Mouse (Mus musculus) mouse embryonic stem cell (cell line): Measurements from ENCODE around the gene Akirin1.

Experiments used
- in situ Hi-C, 2 experiments: fragments of 300-500 bp; cut with MboI; formaldehyde crosslinking; loops; 1 replicate in 1 of 2; 3 replicates in 1 of 2; pipeline ENCODE4 v1.14.3; 2019 to 2020; ENCODE audit warnings: low sequenced_read_pairs in 2 of 2, low pct_unique_long_range_greater_than_20kb in 1 of 2, mixed read lengths in 1 of 2; ENCODE audit not compliant: unreplicated experiment in 1 of 2

The Akirin1 gene

DNA sequence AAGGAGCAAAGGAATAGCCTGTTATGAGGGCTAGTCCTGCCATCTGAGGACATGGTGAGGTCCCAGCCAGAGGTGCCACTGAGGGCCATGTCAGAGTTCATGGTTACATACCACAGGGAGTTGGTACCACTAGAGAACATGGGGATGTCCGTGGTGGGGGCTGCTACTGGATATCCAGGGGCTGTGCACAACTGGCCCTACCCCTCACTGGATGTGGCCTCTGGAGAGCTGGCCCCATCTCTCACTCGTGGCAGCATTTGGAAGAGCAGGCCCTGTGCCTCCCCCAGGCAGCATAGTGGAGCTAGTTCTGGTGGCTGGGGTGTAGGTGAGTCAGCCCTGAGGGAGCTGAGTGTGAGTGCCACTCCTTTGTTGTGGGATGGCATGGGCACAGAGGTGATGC, 17.2 kb downstream of the Akirin1 start:
- in situ Hi-C loops = no loop called here

DNA sequence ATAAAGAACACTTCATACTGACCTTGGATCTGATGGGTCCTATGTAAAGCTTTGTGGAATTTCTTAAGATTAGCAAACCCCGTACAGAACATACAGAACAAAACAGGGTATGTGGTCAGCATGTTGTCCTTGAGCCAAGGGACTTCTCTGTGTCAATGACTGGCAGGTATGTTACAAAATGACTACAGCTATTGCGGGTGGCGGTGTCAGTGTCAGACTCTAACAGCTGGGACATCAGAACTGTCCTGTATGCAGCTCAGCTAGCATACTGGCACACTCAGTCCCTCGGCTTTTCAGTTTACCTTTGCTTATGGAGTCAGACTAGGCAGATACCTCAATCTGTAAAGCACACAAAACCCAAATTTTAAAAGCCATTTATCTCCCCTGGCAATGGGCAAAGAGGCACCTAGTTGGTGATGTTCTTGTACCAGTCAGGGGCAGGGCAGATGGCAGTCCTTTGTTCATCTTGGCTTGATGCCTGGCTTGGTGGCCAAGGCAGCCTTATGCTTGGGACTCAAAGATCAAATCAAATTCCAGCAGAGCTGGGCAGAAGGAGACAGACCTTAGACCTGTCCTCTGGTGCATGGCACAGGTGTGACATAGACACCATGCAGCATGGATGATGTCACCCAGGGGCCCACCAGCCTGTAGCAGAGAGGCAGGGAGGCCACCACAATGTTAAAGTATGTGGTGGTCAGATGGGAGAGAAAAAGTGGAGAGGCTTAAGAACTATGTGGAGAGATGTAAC, 17.8 kb downstream of the Akirin1 start:
- in situ Hi-C loops = no loop called here

DNA sequence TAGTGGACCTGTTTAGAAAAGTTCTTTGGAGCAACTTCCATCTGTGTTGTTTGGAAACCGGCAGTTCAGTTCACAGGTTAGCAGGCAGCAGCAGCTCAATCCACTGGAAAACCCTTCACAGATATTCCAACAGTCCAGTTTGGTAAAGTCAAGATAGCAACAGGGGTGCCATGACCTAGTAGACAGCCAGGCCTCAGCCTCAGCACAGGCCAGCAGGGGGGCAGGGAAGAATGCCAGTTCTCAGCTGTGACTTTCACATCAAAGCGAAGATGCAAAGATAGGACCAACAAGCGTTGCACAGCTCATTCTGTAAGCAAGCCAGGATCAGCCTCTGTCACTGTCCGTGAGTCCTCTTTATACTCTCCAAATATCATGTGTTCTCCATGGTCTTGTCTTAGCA, 28.4 kb downstream of the Akirin1 start:
- in situ Hi-C loops = loop anchor here in 1 of 2 experiments (25.0 kb wide), 1 partner anchor 384 kb away; the partner anchor contains the start of gene Bmp8a

DNA sequence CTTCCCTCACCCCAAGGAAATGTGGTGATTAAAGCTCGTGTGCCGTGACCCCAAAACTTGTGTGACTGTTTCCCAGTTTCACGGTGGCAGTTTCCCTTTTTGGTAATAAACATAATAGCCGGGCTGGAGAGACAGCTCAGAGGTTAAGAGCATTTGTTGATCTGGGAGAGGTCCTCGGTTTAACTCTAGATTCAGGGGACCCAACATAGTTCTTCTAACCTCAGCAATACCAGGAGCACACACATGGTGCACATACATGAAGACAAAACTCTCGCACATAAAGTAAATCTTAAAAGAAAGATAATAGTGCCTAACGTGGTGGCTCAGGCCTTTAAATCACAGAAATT, 31.7 kb downstream of the Akirin1 start:
- in situ Hi-C loops = loop anchor here in 1 of 2 experiments (25.0 kb wide), 1 partner anchor 381 kb away; the partner anchor contains the start of gene Bmp8a

DNA sequence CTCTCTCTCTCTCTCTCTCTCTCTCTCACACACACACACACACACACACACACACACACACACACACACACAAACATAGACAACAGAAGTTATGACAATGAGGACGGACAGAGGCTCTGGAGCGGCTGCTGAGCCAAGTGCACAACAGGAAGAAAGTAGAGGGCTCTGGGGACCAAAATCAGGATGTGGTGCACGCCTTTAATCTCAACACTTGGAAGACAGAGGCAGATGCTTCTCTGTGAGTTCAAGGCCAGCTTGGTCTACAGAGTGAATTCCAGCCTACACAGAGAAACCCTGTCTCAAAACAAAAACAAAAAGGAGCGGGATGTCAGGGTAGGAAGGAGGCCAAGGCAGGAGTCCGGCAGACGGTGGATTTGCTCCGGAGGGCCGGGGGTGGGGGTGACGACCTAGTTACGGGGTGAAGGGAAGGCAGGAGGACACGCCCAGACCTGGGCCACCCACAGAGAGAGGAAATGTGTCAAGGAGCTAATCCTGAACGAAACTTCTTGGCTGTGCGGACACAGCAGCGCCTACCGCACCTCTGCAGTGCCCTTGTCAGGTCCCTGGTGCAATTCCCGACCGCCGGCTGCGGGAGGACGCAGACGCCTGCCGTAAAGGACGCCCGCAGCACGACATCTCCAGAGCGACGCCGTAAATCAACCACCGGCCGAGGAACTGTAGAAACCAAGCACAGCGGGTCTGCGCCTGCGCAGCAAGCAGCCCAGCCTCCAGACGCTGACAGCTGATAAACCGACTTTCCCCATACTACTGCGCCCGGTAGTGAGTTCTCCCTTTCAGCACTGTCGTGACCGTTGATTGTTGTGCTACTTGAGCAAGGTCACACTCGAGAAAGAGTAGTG, 32.3 kb downstream of the Akirin1 start, which contains the start of gene Ndufs5:
TSS of gene Ndufs5 (minus strand) at position 629 of the 860 bp plus-strand sequence.
- in situ Hi-C loops = loop anchor here in 1 of 2 experiments (25.0 kb wide), 1 partner anchor 381 kb away; the partner anchor contains the start of gene Bmp8a

DNA sequence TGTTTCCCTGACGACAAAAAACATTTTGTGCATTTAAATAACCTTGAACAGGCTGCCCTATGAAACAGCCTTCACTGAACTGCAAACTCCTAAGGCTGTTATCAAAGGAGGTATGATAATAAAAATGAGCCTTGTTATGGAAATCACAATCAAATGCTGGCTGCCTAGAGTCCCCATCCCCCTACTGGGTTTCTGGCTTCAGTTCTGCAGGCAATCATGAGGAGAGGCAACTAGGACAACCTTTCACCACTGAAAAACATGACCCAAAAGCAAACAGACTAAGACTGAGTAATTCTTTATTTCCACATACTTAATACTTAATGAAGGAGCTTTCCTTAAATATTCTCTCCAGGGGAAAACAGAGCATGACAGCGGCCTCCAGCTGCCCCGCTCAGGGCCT, 37.7 kb downstream of the Akirin1 start:
- in situ Hi-C loops = loop anchor here in 1 of 2 experiments (25.0 kb wide), 1 partner anchor 375 kb away; the partner anchor contains the start of gene Bmp8a

DNA sequence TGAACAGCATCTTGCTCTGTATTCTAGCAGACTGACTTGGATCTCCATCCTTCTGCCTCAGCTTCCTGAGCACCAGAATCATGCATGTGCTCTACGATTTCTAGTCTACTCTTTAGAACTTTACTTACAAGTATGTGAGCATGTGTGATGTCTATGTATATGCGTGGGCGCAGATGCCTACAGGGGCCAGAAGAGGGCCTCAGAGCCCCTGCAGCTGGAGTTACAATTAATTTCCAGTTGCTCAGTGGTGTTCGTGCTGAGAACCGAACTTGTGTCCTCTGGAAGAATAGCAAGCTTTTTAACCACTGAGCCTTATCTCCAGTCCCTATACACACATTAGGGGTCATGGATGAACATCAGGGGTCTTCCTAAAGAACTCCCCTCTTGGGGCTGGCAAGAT, 42.8 kb downstream of the Akirin1 start:
- in situ Hi-C loops = loop anchor here in 1 of 2 experiments (25.0 kb wide), 1 partner anchor 370 kb away; the partner anchor contains the start of gene Bmp8a

DNA sequence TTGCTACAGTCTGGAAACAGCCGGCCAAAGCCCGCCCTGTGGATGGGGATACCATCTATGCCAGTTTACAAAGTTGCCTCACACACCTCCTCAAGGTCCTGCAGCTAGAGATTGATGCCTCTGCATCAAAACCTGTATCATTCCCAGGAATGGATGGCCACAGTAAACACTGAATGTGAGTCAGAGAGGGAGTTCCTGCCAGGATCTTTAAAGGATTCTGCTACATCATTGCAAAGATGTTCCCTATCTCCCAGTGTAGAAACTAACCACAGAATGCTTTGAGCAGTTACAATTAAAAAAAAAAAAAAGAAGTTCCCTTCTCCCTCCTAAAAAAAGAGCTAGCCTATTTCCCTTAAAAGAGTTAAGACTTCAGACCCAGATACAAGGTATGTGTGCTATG, 44.8 kb downstream of the Akirin1 start:
- in situ Hi-C loops = loop anchor here in 1 of 2 experiments (25.0 kb wide), 1 partner anchor 368 kb away; the partner anchor contains the start of gene Bmp8a

DNA sequence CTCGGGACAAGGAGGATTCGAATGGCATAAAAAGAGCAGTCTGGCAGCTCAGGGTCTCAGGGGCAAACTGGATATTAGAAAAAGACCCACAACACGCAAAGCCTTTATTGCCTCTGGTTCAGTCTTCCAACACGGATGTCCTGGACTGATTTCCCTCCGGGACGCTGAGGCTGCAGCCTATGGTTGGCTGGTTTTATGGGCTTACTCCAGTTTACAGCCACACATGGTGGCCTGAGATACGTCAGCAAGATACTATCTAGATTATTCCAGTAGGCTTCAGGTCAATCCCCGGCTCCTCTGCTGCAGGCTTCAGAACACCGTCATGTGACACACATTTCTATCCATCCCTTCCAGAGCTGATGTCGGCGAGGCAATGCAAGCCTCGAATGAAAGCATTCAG, 56.8 kb downstream of the Akirin1 start:
- in situ Hi-C loops = no loop called here

DNA sequence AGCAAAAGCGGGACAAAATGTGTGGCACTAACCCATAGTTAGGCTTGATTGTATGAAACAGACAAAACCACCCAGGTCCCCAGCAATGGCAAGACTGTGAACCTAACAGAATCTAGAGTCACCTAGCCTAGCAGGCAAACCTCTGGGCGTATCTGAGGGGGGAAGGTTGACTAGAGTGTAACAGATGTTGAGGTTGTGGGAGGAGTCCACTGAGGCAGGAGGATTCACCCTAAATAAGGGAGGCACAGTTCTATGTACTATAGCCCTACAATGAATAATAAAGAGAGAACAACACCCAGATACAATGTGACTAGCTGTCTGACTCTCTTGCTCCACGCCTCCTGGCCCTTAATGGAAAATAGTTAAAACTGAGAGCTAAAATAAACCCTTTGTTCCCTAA, 58.1 kb downstream of the Akirin1 start:
- in situ Hi-C loops = no loop called here

DNA sequence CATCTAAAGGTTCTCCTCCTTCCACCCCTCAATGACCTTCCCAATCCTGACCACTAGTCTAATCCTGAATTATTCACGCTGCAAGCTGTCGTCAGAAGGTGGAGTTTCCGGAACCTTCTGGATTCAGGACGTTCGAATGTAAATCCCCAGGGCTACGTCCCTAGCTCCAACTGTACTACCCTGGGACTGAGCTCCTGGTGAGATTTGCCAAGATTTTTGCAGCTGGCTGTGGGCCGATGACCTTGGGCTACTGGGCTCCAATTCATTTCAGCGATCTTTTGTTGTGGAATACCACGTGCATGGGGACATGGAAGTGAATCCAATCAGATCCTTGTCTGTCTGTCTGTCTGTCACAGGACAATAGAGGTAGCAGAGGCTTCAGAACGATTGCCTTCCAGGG, 59.8 kb downstream of the Akirin1 start:
- in situ Hi-C loops = no loop called here

DNA sequence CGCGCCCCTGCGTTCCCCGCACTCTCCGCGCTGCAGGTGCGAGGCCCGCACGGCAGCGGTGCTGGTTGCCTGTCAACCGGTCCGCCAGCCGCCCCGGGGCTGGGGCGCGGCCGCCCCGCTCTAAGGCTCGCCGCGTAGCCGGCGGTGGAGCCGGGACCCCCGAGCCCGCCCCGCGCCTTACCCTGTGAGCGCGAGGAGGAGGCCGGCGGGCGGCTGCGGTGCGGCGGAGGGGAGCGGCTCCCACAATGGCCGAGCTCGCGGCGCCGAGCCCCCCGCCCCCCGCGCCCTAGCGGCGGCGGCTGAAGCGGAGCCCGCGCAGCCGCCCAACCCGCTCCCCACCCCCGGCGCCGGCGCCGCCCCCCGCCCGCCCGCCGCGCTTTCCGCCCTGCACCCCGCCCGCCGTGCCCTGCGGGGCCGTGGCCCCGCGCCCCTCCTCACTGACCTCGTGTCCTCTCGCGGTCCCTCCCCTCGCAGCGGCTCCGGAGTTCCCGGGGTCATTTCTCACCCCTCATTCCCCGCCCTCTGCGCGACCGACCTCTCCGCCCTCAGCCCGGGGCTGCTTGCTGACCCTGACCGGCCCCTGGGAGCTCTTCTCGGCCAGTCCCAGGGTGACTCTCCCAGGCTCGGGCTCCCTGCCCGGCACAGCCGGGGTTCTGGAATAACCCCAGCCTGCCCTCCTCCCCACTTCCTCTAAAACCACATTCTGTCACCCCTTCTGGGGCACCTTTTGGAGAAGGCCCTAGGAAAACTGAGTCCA, 62.9 kb downstream of the Akirin1 start:
- in situ Hi-C loops = no loop called here

DNA sequence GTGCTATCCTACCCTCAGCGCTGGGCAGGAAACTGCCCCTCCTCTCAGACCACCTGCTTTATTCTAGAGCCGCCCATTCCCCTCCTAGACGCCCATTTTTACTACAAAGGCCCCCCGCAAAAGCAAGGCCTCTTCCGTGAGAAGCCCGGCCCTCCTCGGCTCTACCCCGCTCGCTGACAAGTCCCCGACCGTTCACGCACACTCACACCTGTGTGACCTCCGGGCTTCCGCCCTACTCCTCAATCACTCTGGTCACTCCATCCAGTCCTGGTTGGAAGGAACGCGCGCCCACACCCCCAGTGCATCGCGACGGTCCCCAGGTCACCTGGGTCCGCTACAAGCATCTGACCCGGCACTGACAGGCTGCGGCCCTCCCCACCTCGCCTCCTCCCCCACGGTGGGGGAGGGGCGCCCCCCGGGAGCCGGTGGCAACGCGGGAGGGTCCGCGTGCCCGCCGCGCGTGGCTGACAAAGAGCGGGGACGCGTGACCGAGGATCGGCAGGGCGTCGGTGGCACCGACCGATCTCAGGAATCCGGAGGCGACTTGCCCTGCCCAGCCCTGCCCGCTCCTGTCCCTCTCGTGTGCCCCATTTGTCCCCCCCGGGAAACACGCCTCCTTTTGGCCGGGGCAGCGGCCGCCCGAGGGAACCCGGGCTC, 63.6 kb downstream of the Akirin1 start:
- in situ Hi-C loops = no loop called here

DNA sequence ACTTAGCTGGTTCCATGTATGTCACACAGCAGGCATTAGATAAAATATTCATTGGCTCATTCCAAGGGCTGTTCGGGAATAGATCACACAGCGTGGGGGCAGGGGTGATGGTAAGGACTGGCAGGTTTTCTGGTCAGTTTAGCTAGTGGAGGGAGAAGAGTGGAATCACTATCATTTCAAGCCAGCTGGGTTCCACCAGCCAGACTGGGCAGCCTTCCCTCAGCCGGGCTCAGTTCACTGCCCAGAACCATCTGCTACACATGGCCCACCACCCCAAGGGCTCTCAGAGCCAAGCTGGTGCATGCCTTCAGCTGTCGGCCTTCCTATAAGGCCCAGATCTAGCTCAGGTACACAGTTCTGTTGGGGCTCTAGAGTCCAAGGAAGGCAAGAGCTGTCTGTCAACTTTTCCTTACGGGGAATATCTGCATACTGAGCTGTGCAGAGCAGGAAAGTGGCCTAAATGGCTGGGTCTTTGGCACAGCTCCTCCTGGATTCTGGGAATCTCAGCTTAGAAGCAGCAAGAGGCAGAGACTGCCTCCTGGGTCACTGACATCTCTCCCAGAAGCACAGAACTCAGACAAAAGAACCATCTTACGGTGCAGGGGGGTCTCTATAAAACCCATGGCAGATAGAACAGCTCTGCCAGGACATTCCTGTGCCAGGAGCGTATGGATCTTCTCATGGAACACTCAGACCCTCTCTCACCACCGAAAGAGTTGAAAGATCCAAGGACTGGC, 64.5 kb downstream of the Akirin1 start:
- in situ Hi-C loops = no loop called here

DNA sequence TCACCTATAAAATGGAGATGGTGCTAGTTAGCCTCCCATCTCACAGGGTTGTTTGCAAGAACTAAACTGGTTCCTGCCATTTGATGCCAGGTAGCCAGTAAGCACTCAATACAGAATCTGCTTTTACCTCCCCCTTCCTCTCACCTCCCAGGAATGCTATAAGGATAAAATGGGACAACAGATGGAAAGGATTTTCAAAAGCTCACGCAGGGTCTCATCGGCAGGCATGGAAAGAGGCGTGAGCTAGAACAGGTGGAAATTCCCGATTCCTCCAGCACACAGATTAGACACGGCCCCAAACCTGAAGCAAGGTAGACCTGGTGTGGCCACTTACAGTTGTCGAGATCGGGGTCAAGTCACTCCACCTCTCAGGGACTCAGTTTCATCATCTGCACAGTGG, 65.1 kb downstream of the Akirin1 start:
- in situ Hi-C loops = no loop called here
